Mouse (Mus musculus) frontal cortex, adult (tissue): ENCODE measurements around the gene Fbll1.

ENCODE experiments used
- ATAC-seq: cut with Nextera tagmentation; 2 replicates; pipeline ENCODE4 v1.9.2; 2017; ENCODE audit warnings: mild to moderate bottlenecking, moderate library complexity, mixed read lengths; ENCODE audit not compliant: low TSS enrichment

Gene Fbll1

DNA sequence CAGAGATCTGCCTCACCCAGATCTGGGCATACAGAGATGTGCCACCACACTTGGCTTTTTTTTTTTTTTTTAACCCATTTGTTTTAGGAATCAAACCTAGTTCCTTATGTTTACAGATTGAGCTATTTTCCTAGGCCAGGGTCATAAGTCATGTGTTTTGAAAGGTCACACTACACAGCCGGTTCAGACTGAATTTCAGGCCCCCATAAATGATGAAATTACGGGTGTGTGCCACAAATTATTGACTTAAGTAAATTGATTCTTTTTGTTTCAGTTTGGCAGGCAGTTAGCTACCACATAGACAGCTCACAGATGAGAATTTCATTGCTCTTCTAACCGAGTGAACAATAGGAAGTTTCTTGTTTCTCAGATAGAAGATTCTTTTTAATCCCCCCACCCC lies 14.7 kb downstream of the Fbll1 start:
- ATAC-seq, result no peak

DNA sequence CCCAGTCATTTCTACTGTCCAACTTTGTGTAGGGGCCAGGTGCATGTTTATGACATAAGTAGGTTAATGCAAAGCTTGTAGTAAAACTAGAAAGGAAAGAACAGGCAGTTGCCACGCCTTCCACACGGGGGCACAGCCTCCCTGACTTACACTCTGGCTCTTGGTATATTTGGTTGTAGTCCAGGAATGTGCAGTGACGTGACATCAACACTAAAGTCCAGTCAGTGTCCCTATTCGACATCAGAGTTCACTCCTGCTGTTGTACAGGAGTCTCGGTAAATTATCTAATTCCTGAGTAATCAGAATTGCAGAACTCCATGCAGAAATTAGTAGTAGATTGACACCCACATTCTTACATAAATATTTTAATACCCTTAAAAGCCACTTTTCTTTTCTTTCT lies 15.6 kb downstream of the Fbll1 start:
- no peak for ATAC-seq

DNA sequence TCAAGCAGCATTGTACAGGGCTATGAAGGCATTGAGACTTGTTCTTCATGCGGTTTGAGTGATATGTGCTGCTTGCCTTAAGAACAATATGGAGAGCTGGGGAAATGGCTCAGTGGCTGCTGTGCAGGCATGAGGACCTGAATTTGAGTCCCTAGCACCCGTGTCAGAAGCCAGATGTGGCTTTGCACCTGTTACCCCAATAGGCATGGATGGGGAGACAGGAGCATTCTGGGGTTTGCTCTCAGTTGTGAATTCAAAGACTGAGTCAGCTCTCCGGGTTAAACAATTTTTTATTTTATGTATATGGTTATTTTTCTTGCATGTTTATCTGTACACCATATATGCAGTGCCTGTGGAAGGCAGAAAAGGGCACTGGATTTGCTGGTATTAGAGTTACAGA lies 16.2 kb downstream of the Fbll1 start:
- ATAC-seq, result no peak

DNA sequence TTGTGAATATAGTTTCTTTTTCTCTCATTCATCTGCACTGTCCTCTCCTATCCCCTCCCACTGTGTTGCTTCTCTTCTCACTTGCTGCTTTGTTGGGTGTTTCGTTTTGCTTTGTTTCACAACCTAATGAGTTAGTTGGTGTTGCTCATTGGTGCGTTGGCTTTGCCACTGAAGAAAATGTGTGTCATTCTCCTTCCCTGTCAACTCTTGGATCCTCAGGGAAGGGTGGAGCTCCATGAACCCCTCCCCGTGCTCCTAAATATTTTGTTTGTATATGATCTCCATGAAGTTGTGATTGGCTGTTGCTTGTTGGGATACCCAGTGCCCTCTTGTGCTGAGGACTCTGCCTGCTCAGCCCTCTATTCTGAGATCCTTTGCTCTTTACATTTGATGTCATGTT lies 18.3 kb downstream of the Fbll1 start:
- ATAC-seq, result no peak

DNA sequence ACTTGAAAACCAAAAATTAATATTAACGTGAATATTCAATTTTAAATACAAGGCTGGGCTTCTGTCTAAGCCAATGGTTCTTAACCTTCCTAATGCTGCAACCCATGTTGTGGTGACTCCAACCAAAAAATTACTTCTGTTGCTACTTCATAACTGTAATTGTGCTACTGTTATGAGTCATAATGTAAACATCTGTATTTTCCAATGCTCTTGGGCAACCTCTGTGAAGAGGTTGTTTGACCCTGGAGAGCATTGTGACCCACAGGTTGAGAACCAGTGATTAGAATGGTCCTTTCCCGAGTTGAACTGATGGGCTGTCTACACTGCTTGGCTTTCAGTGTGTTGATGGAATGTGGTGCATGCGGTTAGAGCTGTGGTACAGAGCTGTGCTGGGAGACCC lies 22.2 kb downstream of the Fbll1 start:
- ATAC-seq, result no peak

DNA sequence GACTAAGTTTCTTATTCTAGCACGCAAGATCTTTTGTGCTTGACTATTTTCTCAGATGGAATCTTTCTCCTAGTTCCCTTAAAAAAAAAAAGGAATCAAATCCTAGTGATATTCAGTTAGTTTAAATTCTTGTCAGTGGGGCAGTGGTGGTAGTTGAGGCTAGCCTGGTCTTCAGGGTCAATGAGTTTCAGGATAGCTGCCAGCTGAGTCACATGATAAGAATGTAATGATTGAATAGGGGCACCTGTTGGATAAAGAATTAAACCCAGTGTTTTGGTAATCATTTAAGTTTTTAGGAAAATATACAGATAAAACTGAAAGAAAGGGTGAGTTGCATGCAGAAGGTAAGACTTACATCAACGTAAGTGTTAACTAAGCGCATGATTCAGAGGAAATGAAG lies 23.1 kb downstream of the Fbll1 start:
- ATAC-seq, result no peak

DNA sequence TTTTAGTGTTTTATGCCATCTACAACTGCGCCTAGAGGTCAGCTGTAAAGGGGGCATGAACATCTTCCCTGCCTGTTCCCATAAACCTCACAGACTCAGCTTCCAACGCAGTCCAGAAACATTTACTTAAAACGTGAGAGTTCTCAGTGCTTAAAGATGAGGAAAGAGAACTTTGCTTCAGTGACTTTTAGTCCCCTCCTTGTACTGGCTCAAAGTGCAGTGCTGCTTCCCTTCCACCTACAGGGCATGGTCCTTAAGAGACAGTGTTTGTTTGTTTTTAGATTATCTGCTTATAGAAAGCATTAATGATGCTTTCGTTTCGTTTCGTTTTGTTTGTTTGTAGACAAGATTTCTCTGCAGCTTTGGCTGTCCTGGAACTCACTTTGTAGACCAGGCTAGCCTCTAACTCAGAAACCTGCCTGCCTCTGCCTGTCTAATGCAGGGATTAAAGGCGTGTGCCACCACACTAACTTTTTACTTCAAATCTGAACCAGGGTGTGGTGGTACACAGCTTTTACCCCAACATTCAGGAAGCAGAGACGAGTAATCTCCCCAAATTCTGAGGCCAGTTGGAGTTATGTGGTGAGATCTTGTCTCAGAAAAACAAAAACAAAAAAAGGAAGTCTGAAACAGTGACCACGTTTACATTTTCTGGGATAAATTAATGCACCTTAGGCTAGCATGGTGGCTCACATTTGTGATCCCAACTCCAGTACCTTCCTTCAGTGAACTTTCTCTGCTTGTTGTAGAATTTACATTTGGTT lies 27.8 kb downstream of the Fbll1 start:
- no peak for ATAC-seq

DNA sequence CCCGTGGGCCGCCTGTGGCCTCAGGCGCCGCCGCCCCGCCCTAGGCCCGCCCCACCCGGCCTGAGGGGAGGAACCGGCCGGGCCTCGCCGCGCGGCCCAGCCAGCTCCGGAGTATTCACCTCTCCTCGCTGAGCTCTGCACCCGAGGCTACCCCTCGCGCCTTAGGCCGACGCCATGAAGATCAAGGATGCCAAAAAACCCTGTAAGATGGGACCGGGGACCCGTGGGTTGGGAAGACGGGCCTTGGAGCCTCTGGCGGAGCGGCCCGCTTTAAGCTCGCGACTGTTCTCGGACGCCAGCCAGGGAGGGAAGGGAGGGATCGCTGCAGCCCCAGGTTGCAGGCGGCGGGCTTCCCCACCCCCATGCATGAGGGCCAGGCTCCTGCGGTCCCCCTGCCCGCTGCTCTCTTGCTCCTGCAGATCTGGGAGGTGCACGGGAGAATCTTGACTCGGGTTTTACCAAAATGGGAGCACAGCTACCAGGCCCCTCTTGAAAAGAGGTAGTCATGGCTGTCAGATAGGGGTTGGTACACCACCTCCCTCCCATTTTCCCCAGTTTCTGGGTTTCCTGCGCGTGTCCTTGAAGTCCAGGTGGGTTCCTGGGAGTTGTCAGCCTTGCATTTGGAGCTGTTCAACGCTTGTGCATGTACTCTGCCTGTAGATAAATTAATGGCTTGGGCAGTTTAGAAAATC lies 28.8 kb downstream of the Fbll1 start:
- peak; percentile 83 for ATAC-seq

DNA sequence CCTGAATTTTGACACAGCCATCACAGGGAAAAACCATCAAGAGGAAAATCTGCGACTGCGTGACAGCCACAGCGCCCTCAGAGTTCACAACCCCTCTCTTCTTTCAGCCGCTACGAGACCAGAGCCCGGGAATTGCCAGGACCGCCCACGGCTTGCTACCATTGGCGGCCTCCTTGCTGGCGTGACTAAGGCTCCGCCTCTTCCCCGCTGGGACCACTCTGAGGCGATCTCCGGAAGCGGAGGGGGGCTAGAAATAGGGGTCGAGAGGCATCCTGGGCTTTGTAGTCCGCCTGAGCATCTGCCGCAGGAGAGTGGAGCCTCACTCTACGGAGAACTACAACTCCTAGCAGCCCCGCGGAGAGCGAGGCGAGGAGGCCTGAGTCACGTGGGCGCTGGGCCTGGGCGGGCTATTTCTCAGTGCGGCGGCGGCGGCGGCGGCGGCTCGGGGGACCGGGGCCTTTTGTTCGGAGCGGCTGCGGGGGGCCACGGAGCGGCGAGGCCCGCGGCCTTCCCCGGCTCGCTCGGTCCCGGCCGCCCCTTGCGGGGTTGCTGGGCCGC lies 29.4 kb downstream of the Fbll1 start, which contains the start of gene Pank3:
Pank3 (plus strand) TSS at position 297 of the 558 bp plus-strand sequence.
- ATAC-seq, result peak; percentile 99

DNA sequence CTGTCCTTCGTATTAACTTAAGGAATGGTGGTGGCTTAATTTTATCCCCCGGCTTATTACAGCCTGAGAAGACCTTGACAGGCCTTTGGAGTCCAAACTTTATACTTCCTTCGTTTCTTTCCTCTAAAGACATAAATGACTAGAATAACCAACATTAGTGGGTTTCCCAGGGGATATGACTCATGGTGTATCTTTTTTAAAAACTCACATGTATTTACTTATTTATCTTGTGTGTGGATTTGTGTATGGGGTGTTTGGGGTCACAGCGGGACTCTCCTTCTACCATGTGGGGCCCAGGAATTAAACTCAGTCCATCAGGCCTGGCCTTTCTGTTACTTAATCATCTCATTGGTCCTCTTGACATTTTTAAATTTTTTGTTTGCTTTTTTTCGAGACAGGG lies 31.8 kb downstream of the Fbll1 start:
- ATAC-seq, result no peak

DNA sequence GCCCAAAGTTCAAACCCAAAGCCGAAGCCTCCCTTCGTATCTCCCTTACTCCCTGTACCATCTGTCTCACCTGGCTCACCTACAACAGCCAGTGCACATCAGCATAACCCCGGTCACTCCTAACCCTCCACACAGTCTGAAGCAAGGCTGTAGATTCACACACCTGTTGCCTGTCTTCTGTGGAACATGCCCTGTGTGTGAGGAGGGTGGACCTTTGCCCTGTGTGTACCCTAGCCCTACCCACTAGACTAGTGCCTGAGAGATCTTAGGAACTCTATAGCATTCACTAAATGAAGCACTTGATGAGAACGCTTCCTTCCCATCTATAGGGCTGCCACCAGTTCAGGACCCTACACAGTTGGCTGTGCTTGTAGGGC lies 38.1 kb downstream of the Fbll1 start:
- ATAC-seq, result no peak

DNA sequence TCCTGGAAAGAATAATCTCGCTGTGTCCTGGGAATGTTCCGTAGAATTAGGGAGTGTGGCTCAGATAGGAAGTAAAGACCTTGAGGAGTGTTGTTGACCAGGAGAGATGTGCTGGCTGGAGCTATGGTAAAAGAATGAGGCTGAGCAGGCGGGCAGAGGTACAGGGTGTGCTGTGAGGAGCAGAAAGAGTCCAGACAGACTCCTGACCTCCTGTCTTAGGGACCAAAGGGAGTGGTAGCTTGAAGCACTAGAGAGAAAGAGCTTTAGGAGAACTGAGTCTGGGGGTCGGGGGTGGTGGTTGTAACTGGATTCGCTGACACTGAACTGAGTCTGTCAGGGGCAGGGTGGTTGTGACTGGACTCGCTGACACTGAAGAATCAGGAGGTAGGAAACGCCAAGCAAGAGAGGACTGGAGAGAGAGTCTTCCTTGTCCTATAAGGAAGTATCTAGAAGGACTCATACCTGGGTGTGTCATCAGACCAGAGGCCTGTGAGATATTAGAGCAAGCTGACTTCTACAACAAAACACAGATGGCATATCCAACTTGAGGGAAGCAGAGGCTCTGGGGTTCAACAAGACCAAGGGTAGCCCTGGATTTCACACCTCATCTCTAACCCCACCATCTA lies 38.6 kb downstream of the Fbll1 start:
- ATAC-seq, result no peak

DNA sequence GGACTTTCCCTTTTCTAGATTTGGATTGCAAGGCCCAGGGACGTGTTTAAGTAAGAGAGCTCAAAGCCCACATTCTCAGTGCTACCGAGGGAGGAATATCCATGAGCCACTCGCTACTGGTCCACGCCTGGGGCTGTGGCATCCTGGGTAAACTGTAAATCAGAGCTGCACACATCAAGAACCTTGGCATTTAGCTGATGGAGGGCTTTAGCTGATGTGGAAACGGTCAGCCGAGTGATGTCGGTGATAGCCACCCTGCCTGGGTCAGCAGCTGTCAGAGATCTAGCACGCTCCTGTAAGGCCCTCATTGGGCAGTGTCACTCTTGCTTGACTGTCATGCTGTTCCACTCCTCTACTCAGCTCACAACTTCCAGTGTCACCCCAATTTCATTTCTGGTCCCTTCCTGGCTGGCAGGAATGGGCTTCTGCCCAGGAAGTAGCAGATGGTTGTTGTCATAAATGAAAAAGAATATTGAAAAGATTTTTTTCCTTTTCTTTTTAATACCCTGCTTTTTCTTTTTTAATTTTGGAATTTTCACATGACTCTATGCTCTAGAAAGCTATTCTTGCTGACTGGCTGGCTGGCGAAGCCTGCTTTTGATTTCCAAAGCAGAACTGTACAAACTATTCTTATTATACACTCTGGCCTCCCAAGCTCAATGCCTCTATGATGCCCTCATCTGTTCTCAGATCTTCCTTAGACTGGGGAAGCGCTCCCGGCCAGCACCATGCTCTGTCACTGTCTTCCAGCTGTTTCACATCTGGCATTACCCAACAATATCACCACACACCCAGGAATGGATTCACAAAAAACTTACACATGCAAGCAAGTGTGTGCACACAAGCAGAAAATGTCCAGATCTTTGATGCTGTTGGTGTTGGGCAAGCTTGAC lies 42.0 kb downstream of the Fbll1 start:
- peak; percentile 81 for ATAC-seq

DNA sequence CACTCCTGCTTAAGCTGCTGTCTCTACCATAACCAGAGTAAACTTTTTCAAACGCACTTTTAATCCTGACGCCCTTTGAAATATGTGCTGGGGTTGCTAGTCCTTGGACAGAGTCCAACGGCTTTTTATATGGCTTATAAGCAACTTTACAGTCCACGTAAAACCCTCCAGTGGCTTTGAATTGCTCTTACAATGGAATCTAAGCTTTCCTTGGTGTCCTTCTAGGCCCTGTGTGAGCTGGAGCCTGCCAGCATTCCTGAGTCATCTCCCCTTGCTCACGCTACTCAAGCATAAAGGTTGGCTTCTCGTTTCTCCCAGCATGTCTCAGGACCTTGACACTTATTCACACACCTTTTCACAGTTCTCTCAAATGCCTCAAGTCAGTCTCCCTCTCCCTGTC lies 43.1 kb downstream of the Fbll1 start:
- ATAC-seq, result no peak

DNA sequence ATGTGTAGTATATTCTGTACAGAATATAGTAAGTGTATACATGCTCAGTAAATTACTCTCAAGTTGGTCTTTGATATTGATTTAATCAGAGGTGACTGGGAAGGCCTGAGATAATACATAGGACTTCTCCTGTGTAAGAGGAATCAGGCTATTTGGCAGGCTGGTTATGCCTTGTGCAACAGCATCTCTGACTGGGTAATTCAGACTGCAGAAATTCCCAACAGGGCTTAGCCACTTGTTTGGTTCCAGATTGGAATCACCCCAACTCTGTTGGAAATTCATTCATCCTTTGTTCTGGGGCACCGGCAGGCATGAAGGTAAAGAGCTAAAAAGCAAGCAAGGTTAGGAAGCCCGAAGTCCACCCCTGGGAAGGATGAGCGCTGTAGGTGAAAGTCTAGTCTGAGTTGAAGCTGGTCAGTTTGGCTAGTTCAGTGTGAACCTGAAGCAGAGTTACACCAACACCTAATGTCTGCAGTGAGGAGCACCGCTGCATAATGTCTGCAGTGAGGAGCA lies 43.7 kb downstream of the Fbll1 start:
- ATAC-seq, result no peak

DNA sequence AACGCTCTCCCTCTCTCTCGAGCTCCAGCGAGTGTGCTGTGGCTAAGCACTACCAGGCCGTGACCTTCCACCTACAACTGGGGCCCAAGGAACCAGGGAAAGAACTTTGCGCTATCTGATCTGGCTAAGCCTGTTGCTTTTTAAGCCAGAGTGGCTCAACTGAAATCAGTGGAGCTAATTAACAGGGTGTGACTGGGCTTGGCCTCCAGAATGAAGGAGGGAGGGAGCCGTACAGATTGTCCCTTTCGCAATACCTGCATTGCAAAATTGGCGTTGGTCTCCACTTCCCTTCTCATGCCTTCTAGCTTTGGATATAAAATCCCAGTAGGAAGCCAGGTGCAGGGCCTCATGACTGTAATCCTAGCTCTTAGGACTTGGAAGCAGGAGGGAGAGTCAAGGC lies 48.1 kb downstream of the Fbll1 start:
- ATAC-seq, result no peak
